Mouse (Mus musculus) spleen, adult 2 months (tissue): Measurements from ENCODE around the gene Akr1a1. TPM values are rescaled to one million over a fixed set of nuclear protein-coding genes. Genes with fewer than 3 reads are reported as not detected.

ENCODE experiments used
- DNase-seq, 2 experiments: peaks; one replicate each; pipeline versions ENCODE4 v3.0.0 to v3.0.0-alpha.2; 2012 to 2021; ENCODE audit warnings: low spot score in 2 of 2, low read depth in 1 of 2
- H3K27ac ChIP-seq: fragments of 200-500 bp; 2 replicates; pipeline ENCODE4 v1.5.1; 2012; ENCODE audit warnings: low read length, inconsistent platforms; ENCODE audit not compliant: insufficient read depth
- H3K27me3 ChIP-seq: fragments of 200-500 bp; 2 replicates; pipeline ENCODE4 v1.6.1; 2012; ENCODE audit warnings: mild to moderate bottlenecking, moderate library complexity, low read length, inconsistent platforms; ENCODE audit not compliant: control insufficient read depth, insufficient read depth
- H3K36me3 ChIP-seq: fragments of 200-500 bp; 2 replicates; pipeline ENCODE4 v1.6.1; 2012; ENCODE audit warnings: mild to moderate bottlenecking, low read length, inconsistent platforms; ENCODE audit not compliant: control insufficient read depth, insufficient read depth
- H3K4me1 ChIP-seq: fragments of 200-500 bp; 2 replicates; pipeline ENCODE4 v1.6.1; 2011; ENCODE audit warnings: inconsistent platforms; ENCODE audit not compliant: control insufficient read depth, insufficient read depth, insufficient read length
- H3K4me3 ChIP-seq: fragments of 200-500 bp; 2 replicates; pipeline ENCODE4 v1.5.1; 2011; ENCODE audit warnings: mild to moderate bottlenecking, inconsistent platforms; ENCODE audit not compliant: insufficient read depth, insufficient read length; ENCODE audit errors: extremely low read depth
- CTCF ChIP-seq: fragments of 200-500 bp; IDR thresholded peaks from 2 replicates; pipeline ENCODE4 v1.5.1; 2011; ENCODE audit warnings: mild to moderate bottlenecking, inconsistent platforms; ENCODE audit not compliant: insufficient read depth, insufficient read length, insufficient replicate concordance; ENCODE audit errors: extremely low read depth
- POLR2A ChIP-seq: fragments of 200-500 bp; IDR thresholded peaks from 2 replicates; pipeline ENCODE4 v1.6.1; 2011; ENCODE audit warnings: low read depth, low read length, inconsistent platforms
- WGBS: fragments of 180-500 bp; shearing (Covaris S2); methylation state at CpG from one replicate; pipeline ENCODE4 v1.1.7; 2018; 5-methylcytosine and 5-hydroxymethylcytosine counted together
- polyA plus RNA-seq: library from polyadenylated mRNA; depleted of rRNA; stranded (reverse); fragments of >200 nt; gene quantifications from 2 replicates; pipeline ENCODE4 v1.2.3, GENCODE M21; 2012; rRNA removed

Akr1a1 gene
- polyA plus RNA-seq: 246 and 290 TPM in 2 replicates

- under 1% methylated on average over 39 of the region's 39 CpGs for WGBS
- H3K4me3 ChIP-seq: peak within 1 kb of the TSS; percentile 97
- peak; percentile 65 to 90 for DNase-seq
- H3K27me3 ChIP-seq: no peaks in the 10 kb centered on the region
- peaks cover 2% of the 10 kb centered on the region; the same call in 1 of the 2 replicates for H3K36me3 ChIP-seq
- TF ChIP-seq POLR2A (peak; percentile 74; the same call in 1 of the 2 replicates), CTCF (no peak)
- H3K27ac ChIP-seq: peak within 1 kb of the TSS; percentile 84
- peaks cover 5% of the 10 kb centered on the region; the same call in 1 of the 2 replicates for H3K4me1 ChIP-seq
These were observed at the start of gene Akr1a1 for GRCm38 (mm10) chr4:116650924-116651796. TSS of gene Akr1a1 (minus strand) at chr4:116651680.

GRCm38 (mm10) chr4:116700964-116701363 lies 49.5 kb upstream of the Akr1a1 start:
- no peak overlapping the region for H3K27ac ChIP-seq
- TF ChIP-seq POLR2A (no peak), CTCF (no peak)
- H3K4me1 ChIP-seq: no peaks in the 10 kb centered on the region
- 70% methylated on average over 1 of the region's 1 CpGs for WGBS
- no peak overlapping the region for H3K4me3 ChIP-seq
- no peaks in the 10 kb centered on the region for H3K27me3 ChIP-seq
- no peak for DNase-seq
- H3K36me3 ChIP-seq: peaks cover 18% of the 10 kb centered on the region

GRCm38 (mm10) chr4:116698693-116699342 lies 47.3 kb upstream of the Akr1a1 start:
- TF ChIP-seq CTCF (no peak), POLR2A (no peak)
- H3K36me3 ChIP-seq: peaks cover 30% of the 10 kb centered on the region

GRCm38 (mm10) chr4:116693785-116694184 lies 42.3 kb upstream of the Akr1a1 start:
- DNase-seq: no peak
- no peak overlapping the region for H3K4me3 ChIP-seq
- WGBS: 93% methylated on average over 2 of the region's 2 CpGs
- H3K27ac ChIP-seq: no peak overlapping the region
- H3K4me1 ChIP-seq: no peaks in the 10 kb centered on the region
- TF ChIP-seq POLR2A: no peak
- no peak for TF ChIP-seq CTCF
- H3K36me3 ChIP-seq: peaks cover 37% of the 10 kb centered on the region
- no peaks in the 10 kb centered on the region for H3K27me3 ChIP-seq

More at GRCm38 (mm10) chr4:116698693-116699342, 47.3 kb upstream of the Akr1a1 start:
- no peak for DNase-seq
- no peaks in the 10 kb centered on the region for H3K4me1 ChIP-seq
- WGBS: 69% methylated on average over 2 of the region's 2 CpGs
- H3K4me3 ChIP-seq: no peak overlapping the region
- no peak overlapping the region for H3K27ac ChIP-seq
- no peaks in the 10 kb centered on the region for H3K27me3 ChIP-seq

GRCm38 (mm10) chr4:116692146-116692545 lies 40.7 kb upstream of the Akr1a1 start:
- no peak for DNase-seq
- no peak for TF ChIP-seq CTCF
- H3K4me1 ChIP-seq: no peaks in the 10 kb centered on the region
- 91% methylated on average over 2 of the region's 2 CpGs for WGBS
- H3K4me3 ChIP-seq: no peak overlapping the region
- peaks cover 32% of the 10 kb centered on the region for H3K36me3 ChIP-seq
- no peaks in the 10 kb centered on the region for H3K27me3 ChIP-seq
- H3K27ac ChIP-seq: no peak overlapping the region

GRCm38 (mm10) chr4:116689309-116689876 lies 37.9 kb upstream of the Akr1a1 start:
- H3K36me3 ChIP-seq: peaks cover 19% of the 10 kb centered on the region
- H3K27ac ChIP-seq: no peak overlapping the region
- no peak for DNase-seq

More at GRCm38 (mm10) chr4:116689309-116689876, 37.9 kb upstream of the Akr1a1 start:
- H3K4me1 ChIP-seq: 0 out of 2 replicates have a peak, but pooled peaks cover 3% of the 10 kb centered on the region
- no peak for TF ChIP-seq CTCF
- no peak for TF ChIP-seq POLR2A
- WGBS: 82% methylated on average over 4 of the region's 4 CpGs
- H3K27me3 ChIP-seq: no peaks in the 10 kb centered on the region
- no peak overlapping the region for H3K4me3 ChIP-seq
